Mouse (Mus musculus): ENCODE data around the gene Rap1gap. TPM values are rescaled to one million over a fixed set of nuclear protein-coding genes. Genes with fewer than 3 reads are reported as not detected.

The Rap1gap gene
- total and polyA plus RNA-seq, 3 experiments = 7.7 to 42.6 TPM; not detected in 1

DNA sequence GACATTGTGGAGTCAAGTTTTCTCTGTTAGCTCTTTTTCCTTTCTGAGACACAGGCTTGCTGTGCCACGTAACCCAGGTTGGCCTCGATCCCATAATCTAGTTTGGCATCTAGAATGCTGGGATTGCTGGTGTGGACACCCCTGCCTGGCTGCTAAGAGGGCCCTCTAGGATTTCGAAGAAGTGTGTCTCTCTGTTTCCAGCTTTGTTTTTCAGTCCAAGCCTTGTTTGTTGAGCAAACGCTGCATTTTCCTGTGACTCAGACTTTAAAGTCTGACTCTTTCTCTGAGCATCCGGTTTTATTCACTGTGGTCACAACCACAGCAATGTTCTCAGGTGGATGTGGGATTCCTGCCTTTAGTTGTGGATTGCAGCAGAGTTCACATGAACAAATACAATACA lies 23.0 kb upstream of the Rap1gap start:
- no peak overlapping the region for H3K4me3 ChIP-seq (ENCODE audit: control insufficient read depth in 1 of 2, insufficient read depth in 1 of 2, low read depth in 2 of 2, low read length in 2 of 2)
- no peak overlapping the region for H3K27ac ChIP-seq (ENCODE audit: control insufficient read depth, low read depth, low read length)
- H3K9me3 ChIP-seq (replicated peaks; ENCODE audit: insufficient read depth, low read length) = no peaks in the 10 kb centered on the region
- H3K4me1 ChIP-seq (ENCODE audit: control insufficient read depth in 1 of 2, insufficient read depth in 2 of 2, low read length in 2 of 2) = 0 out of 4 replicates have a peak, but pooled peaks cover 0 to 4% of the 10 kb centered on the region in 2 experiments
- H3K27me3 ChIP-seq (ENCODE audit: control insufficient read depth in 1 of 2, insufficient read depth in 2 of 2, low read length in 2 of 2) = no peaks in the 10 kb centered on the region
- DNase-seq (ENCODE audit: low read depth, low spot score) = no peak
- H3K9ac ChIP-seq (ENCODE audit: control insufficient read depth, low read depth, low read length, poor library complexity, severe bottlenecking) = no peak overlapping the region
- no peaks in the 10 kb centered on the region for H3K79me2 ChIP-seq (ENCODE audit: control insufficient read depth, insufficient read depth, low read length, poor library complexity)
- no peak for TF ChIP-seq NELFE (IDR thresholded peaks at IDR 0.05; ENCODE audit: low read depth, low read length)
- no peak for TF ChIP-seq CTCF (IDR thresholded peaks at IDR 0.05 in 2 of 3, conservative IDR thresholded peaks at IDR 0.05 in 1 of 3; ENCODE audit: control insufficient read depth in 1 of 3, insufficient read depth in 1 of 3, low read depth in 2 of 3, low read length in 3 of 3, poor library complexity in 1 of 3, severe bottlenecking in 1 of 3)
- no peak for TF ChIP-seq JUND (IDR thresholded peaks at IDR 0.05; ENCODE audit: low read depth, low read length)
- no peak for TF ChIP-seq KAT2A (conservative IDR thresholded peaks at IDR 0.05; ENCODE audit: low read depth, low read length)
- TF ChIP-seq SMC3 (IDR thresholded peaks at IDR 0.05; ENCODE audit: low read depth, low read length) = no peak
- no peak for TF ChIP-seq RCOR1 (IDR thresholded peaks at IDR 0.05; ENCODE audit: low read depth, low read length)
- no peak for TF ChIP-seq TCF12 (IDR thresholded peaks at IDR 0.05; ENCODE audit: low read depth, low read length)
- TF ChIP-seq TBP (IDR thresholded peaks at IDR 0.05; ENCODE audit: low read depth, low read length) = no peak
- TF ChIP-seq NRF1 (IDR thresholded peaks at IDR 0.05; ENCODE audit: insufficient read depth, low read depth, low read length, poor library complexity, severe bottlenecking) = no peak
- no peak for TF ChIP-seq EP300 (IDR thresholded peaks at IDR 0.05; ENCODE audit: low read depth in 1 of 2, low read length in 2 of 2)
- no peak for TF ChIP-seq USF1 (IDR thresholded peaks at IDR 0.05; ENCODE audit: low read depth, low read length)
- no peak for TF ChIP-seq ETS1 (IDR thresholded peaks at IDR 0.05; ENCODE audit: low read depth, low read length)
- TF ChIP-seq BHLHE40 (IDR thresholded peaks at IDR 0.05; ENCODE audit: borderline replicate concordance, low read depth, low read length) = no peak
- no peak for TF ChIP-seq GABPA (IDR thresholded peaks at IDR 0.05; ENCODE audit: low read depth, low read length)
- TF ChIP-seq MYB (IDR thresholded peaks at IDR 0.05; ENCODE audit: low read depth, low read length) = no peak
- no peak for TF ChIP-seq MXI1 (IDR thresholded peaks at IDR 0.05; ENCODE audit: low read depth, low read length)
- peaks cover 0 to 12% of the 10 kb centered on the region in 2 experiments; a peak in 3 of 4 replicates for H3K36me3 ChIP-seq (ENCODE audit: control insufficient read depth in 1 of 2, insufficient read depth in 2 of 2, low read length in 2 of 2)

DNA sequence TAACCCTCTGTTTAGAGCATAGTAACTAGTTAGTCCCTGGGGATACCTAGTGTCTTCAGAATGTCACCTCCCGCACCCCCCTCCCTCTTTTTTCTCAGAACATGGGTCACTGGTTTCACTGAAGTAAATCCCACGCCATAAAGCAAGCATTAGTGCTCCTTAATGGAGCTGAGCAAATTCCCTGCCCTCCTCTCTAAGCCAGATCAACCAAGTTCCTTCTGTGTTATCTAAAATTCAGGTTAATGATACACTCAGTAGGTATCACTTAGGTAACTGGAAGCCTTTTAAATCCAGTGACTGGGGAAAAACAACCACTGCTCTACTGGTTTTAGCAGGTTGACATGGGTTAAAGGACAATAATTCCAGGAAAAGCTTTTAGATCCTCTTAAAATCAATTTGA lies 22.4 kb upstream of the Rap1gap start:
- DNase-seq (ENCODE audit: low read depth, low spot score) = no peak
- 0 out of 4 replicates have a peak, but pooled peaks cover 0 to 4% of the 10 kb centered on the region in 2 experiments for H3K4me1 ChIP-seq (ENCODE audit: control insufficient read depth in 1 of 2, insufficient read depth in 2 of 2, low read length in 2 of 2)
- H3K9me3 ChIP-seq (replicated peaks; ENCODE audit: insufficient read depth, low read length) = no peaks in the 10 kb centered on the region
- H3K4me3 ChIP-seq (ENCODE audit: control insufficient read depth in 1 of 2, insufficient read depth in 1 of 2, low read depth in 2 of 2, low read length in 2 of 2) = no peak overlapping the region
- no peaks in the 10 kb centered on the region for H3K79me2 ChIP-seq (ENCODE audit: control insufficient read depth, insufficient read depth, low read length, poor library complexity)
- H3K36me3 ChIP-seq (ENCODE audit: control insufficient read depth in 1 of 2, insufficient read depth in 2 of 2, low read length in 2 of 2) = peaks cover 0 to 12% of the 10 kb centered on the region in 2 experiments; a peak in 3 of 4 replicates
- H3K27ac ChIP-seq (ENCODE audit: control insufficient read depth, low read depth, low read length) = no peak overlapping the region
- TF ChIP-seq ZNF384 (IDR thresholded peaks at IDR 0.05; ENCODE audit: low read depth, low read length) = no peak
- no peaks in the 10 kb centered on the region for H3K27me3 ChIP-seq (ENCODE audit: control insufficient read depth in 1 of 2, insufficient read depth in 2 of 2, low read length in 2 of 2)
- no peak overlapping the region for H3K9ac ChIP-seq (ENCODE audit: control insufficient read depth, low read depth, low read length, poor library complexity, severe bottlenecking)

Measured in MEL (cell line).